Mouse (Mus musculus) thymus, adult 2 months (tissue): ENCODE data around the gene Eif2ak4. TPM values are rescaled to one million over a fixed set of nuclear protein-coding genes. Genes with fewer than 3 reads are reported as not detected.

Experiments used
- DNase-seq: peaks from one replicate; pipeline ENCODE4 v3.0.0; 2021
- H3K27ac ChIP-seq: fragments of 200-500 bp; 2 replicates; pipeline ENCODE4 v1.5.1; 2012; ENCODE audit warnings: low read length, control low read depth; ENCODE audit not compliant: control insufficient read depth, insufficient read depth
- H3K27me3 ChIP-seq: fragments of 200-500 bp; 2 replicates; pipeline ENCODE4 v1.6.1; 2012; ENCODE audit warnings: mild to moderate bottlenecking, low read length, moderate library complexity, mixed read lengths; ENCODE audit not compliant: control insufficient read depth, insufficient read depth
- H3K36me3 ChIP-seq: fragments of 200-500 bp; 2 replicates; pipeline ENCODE4 v1.6.1; 2012; ENCODE audit warnings: mild to moderate bottlenecking, low read length, moderate library complexity; ENCODE audit not compliant: control insufficient read depth, insufficient read depth
- H3K4me1 ChIP-seq: fragments of 200-500 bp; replicated peaks from 2 replicates; pipeline ENCODE4 v1.6.1; 2012; ENCODE audit warnings: low read length; ENCODE audit not compliant: control insufficient read depth, insufficient read depth
- H3K4me3 ChIP-seq: fragments of 200-500 bp; 2 replicates; pipeline ENCODE4 v1.5.1; 2012; ENCODE audit warnings: mild to moderate bottlenecking, low read length, control low read depth, moderate library complexity; ENCODE audit not compliant: control insufficient read depth, insufficient read depth
- CTCF ChIP-seq: fragments of 200-500 bp; IDR thresholded peaks from 2 replicates; pipeline ENCODE4 v1.5.1; 2012; ENCODE audit warnings: mild to moderate bottlenecking, control low read depth, low read length, moderate library complexity, borderline replicate concordance; ENCODE audit not compliant: control insufficient read depth, poor library complexity, insufficient read depth; ENCODE audit errors: extremely low read depth
- POLR2A ChIP-seq: fragments of 200-500 bp; IDR thresholded peaks from 2 replicates; pipeline ENCODE4 v1.6.1; 2012; ENCODE audit warnings: mild to moderate bottlenecking, low read length, control low read depth, moderate library complexity; ENCODE audit not compliant: control insufficient read depth, poor library complexity, insufficient read depth; ENCODE audit errors: extremely low read depth
- WGBS: fragments of 180-500 bp; shearing (Covaris S2); methylation state at CpG from one replicate; pipeline ENCODE4 v1.1.7; 2018; 5-methylcytosine and 5-hydroxymethylcytosine counted together
- polyA plus RNA-seq: library from polyadenylated mRNA; depleted of rRNA; stranded (reverse); fragments of >200 nt; gene quantifications from 2 replicates; pipeline ENCODE4 v1.2.3, GENCODE M21; 2012

The Eif2ak4 gene
- polyA plus RNA-seq, 1 experiment = 9.0 TPM

- H3K4me3 ChIP-seq = no peak overlapping the region
- 93% methylated on average over 29 of the region's 29 CpGs for WGBS
- H3K27ac ChIP-seq = no peak overlapping the region
- no peaks in the 10 kb centered on the region for H3K36me3 ChIP-seq
- no peak for DNase-seq
- no peaks in the 10 kb centered on the region for H3K27me3 ChIP-seq
- no peak for TF ChIP-seq POLR2A
- TF ChIP-seq CTCF = no peak
- H3K4me1 ChIP-seq = peaks cover 12% of the 10 kb centered on the region
Measured at GRCm38 (mm10) chr2:118510447-118511310, 122.3 kb downstream of the Eif2ak4 start.

- peaks cover 12% of the 10 kb centered on the region for H3K4me1 ChIP-seq
- no peak for DNase-seq
- H3K4me3 ChIP-seq = no peak overlapping the region
- H3K36me3 ChIP-seq = no peaks in the 10 kb centered on the region
- WGBS = 47% methylated on average over 11 of the region's 11 CpGs
- H3K27ac ChIP-seq = no peak overlapping the region
- TF ChIP-seq POLR2A (no peak), CTCF (no peak)
- H3K27me3 ChIP-seq = no peaks in the 10 kb centered on the region
Measured at GRCm38 (mm10) chr2:118511779-118512417, 123.5 kb downstream of the Eif2ak4 start.

- no peak for TF ChIP-seq CTCF
- no peak for TF ChIP-seq POLR2A
- H3K27me3 ChIP-seq = no peaks in the 10 kb centered on the region
- WGBS = 83% methylated on average over 16 of the region's 16 CpGs
- H3K4me3 ChIP-seq = no peak overlapping the region
- DNase-seq = no peak
- H3K4me1 ChIP-seq = peaks cover 12% of the 10 kb centered on the region
- no peaks in the 10 kb centered on the region for H3K36me3 ChIP-seq
- H3K27ac ChIP-seq = no peak overlapping the region
Measured at GRCm38 (mm10) chr2:118512418-118513377, 124.3 kb downstream of the Eif2ak4 start.

- no peaks in the 10 kb centered on the region for H3K27me3 ChIP-seq
- TF ChIP-seq CTCF = no peak
- TF ChIP-seq POLR2A = no peak
- H3K36me3 ChIP-seq = no peaks in the 10 kb centered on the region
- peak overlapping the region; percentile 26; the same call in 1 of the 2 replicates for H3K27ac ChIP-seq
- no peak overlapping the region for H3K4me3 ChIP-seq
- peaks cover 20% of the 10 kb centered on the region for H3K4me1 ChIP-seq
- DNase-seq = no peak
- WGBS = 58% methylated on average over 9 of the region's 9 CpGs
Measured at GRCm38 (mm10) chr2:118520042-118520933, 131.9 kb downstream of the Eif2ak4 start.

GRCm38 (mm10) chr2:118522265-118522664 lies 133.8 kb downstream of the Eif2ak4 start:
- TF ChIP-seq POLR2A (no peak), CTCF (no peak)
- Histone ChIP-seq H3K4me3 (no peak overlapping the region), H3K4me1 (peaks cover 20% of the 10 kb centered on the region), H3K27me3 (no peaks in the 10 kb centered on the region), H3K27ac (no peak overlapping the region), H3K36me3 (no peaks in the 10 kb centered on the region)
- WGBS = 31% methylated on average over 2 of the region's 2 CpGs
- no peak for DNase-seq
